Mouse (Mus musculus): ENCODE data around the gene Olfr282. TPM values are rescaled to one million over a fixed set of nuclear protein-coding genes. Genes with fewer than 3 reads are reported as not detected.

Olfr282 gene
- polyA plus RNA-seq, 1 experiment, result not detected

DNA sequence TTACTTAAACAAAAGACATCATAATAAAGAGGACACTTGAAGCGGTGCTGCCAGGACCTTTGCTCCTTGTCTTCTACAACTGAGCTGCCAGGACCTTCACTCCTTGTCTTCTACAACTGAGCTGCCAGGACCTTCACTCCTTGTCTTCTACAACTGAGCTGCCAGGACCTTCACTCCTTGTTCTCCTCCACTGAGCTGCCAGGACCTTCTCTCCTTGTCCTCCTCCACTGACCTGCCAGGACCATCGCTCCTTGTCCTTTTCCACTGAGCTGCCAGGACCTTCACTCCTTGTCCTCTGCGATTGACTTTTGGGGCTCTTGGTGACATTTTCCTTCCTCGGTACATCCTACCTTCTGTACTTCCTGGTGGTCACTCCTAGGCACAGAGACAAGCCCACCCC, 17.5 kb downstream of the Olfr282 start:
- Histone ChIP-seq H3K9me3 (ENCODE audit: control insufficient read depth, low read length) (no peaks in the 10 kb centered on the region), H3K27me3 (ENCODE audit: control insufficient read depth) (no peaks in the 10 kb centered on the region), H3K4me1 (ENCODE audit: control insufficient read depth) (no peaks in the 10 kb centered on the region), H3K36me3 (ENCODE audit: control insufficient read depth) (no peaks in the 10 kb centered on the region), H3K4me3 (replicated peaks) (no peak overlapping the region)
- TF ChIP-seq GATA1 (IDR thresholded peaks at IDR 0.05; ENCODE audit: low read length), result no peak
- TF ChIP-seq TAL1 (IDR thresholded peaks at IDR 0.05; ENCODE audit: low read length), result no peak

DNA sequence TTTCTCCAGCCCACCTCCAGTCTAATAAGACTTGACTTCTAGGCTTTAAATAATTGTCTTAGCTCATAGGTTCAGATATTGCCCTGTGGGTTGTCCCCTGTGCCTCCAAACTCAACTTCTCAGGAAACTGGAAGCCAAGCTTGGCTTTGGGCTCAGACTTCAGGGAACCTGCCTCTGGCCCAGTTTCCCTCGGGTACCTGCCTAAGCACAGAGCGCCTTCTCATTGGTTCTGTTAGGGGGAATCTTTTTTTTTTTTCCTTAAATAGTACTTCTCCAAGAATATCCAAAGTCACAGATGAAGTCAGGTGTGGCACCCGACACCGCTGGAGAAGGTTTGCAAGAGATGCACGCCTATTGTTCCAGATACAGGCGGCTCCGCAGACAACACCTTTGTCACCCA, 21.3 kb downstream of the Olfr282 start, which contains the start of gene Olfr281:
Olfr281 (plus strand) TSS at position 301 of the 400 bp plus-strand sequence.
- Histone ChIP-seq H3K9me3 (ENCODE audit: control insufficient read depth, low read length) (no peaks in the 10 kb centered on the region), H3K4me3 (replicated peaks) (no peak within 1 kb of the TSS), H3K4me1 (ENCODE audit: control insufficient read depth) (no peaks in the 10 kb centered on the region), H3K36me3 (ENCODE audit: control insufficient read depth) (no peaks in the 10 kb centered on the region), H3K27me3 (ENCODE audit: control insufficient read depth) (no peaks in the 10 kb centered on the region)
- TF ChIP-seq GATA1 (IDR thresholded peaks at IDR 0.05; ENCODE audit: low read length), result no peak
- no peak for TF ChIP-seq TAL1 (IDR thresholded peaks at IDR 0.05; ENCODE audit: low read length)

- Histone ChIP-seq H3K4me1 (ENCODE audit: control insufficient read depth) (no peaks in the 10 kb centered on the region), H3K36me3 (ENCODE audit: control insufficient read depth) (no peaks in the 10 kb centered on the region), H3K4me3 (replicated peaks) (no peak within 1 kb of the TSS), H3K9me3 (ENCODE audit: control insufficient read depth, low read length) (no peaks in the 10 kb centered on the region), H3K27me3 (ENCODE audit: control insufficient read depth) (no peaks in the 10 kb centered on the region)
- TF ChIP-seq GATA1 (IDR thresholded peaks at IDR 0.05; ENCODE audit: low read length) (no peak), TAL1 (IDR thresholded peaks at IDR 0.05; ENCODE audit: low read length) (no peak)
Observed at GRCm38 (mm10) chr15:98469596-98469995, 38.6 kb downstream of the Olfr282 start, which contains the start of gene OR5BS1P. OR5BS1P (plus strand) TSS chr15:98469896.

GRCm38 (mm10) chr15:98471539-98471938, 40.5 kb downstream of the Olfr282 start:
- Histone ChIP-seq H3K27me3 (ENCODE audit: control insufficient read depth) (no peaks in the 10 kb centered on the region), H3K36me3 (ENCODE audit: control insufficient read depth) (no peaks in the 10 kb centered on the region)

GRCm38 (mm10) chr15:98474958-98475357, 43.9 kb downstream of the Olfr282 start:
- Histone ChIP-seq H3K36me3 (ENCODE audit: control insufficient read depth) (no peaks in the 10 kb centered on the region), H3K9me3 (ENCODE audit: control insufficient read depth, low read length) (no peaks in the 10 kb centered on the region), H3K4me1 (ENCODE audit: control insufficient read depth) (no peaks in the 10 kb centered on the region), H3K4me3 (replicated peaks) (no peak overlapping the region), H3K27me3 (ENCODE audit: control insufficient read depth) (no peaks in the 10 kb centered on the region)
- TF ChIP-seq TAL1 (IDR thresholded peaks at IDR 0.05; ENCODE audit: low read length), result no peak
- no peak for TF ChIP-seq GATA1 (IDR thresholded peaks at IDR 0.05; ENCODE audit: low read length)

More at GRCm38 (mm10) chr15:98471539-98471938, 40.5 kb downstream of the Olfr282 start:
- TF ChIP-seq GATA1 (IDR thresholded peaks at IDR 0.05; ENCODE audit: low read length) (no peak), TAL1 (IDR thresholded peaks at IDR 0.05; ENCODE audit: low read length) (no peak)
- Histone ChIP-seq H3K4me3 (replicated peaks) (no peak overlapping the region), H3K9me3 (ENCODE audit: control insufficient read depth, low read length) (no peaks in the 10 kb centered on the region), H3K4me1 (ENCODE audit: control insufficient read depth) (no peaks in the 10 kb centered on the region)

- H3K9me3 ChIP-seq (ENCODE audit: control insufficient read depth, low read length), result no peaks in the 10 kb centered on the region
- no peak for TF ChIP-seq TAL1 (IDR thresholded peaks at IDR 0.05; ENCODE audit: low read length)
- TF ChIP-seq GATA1 (IDR thresholded peaks at IDR 0.05; ENCODE audit: low read length), result no peak
- no peak overlapping the region for H3K4me3 ChIP-seq (replicated peaks)
- H3K27me3 ChIP-seq (ENCODE audit: control insufficient read depth), result no peaks in the 10 kb centered on the region
- no peaks in the 10 kb centered on the region for H3K36me3 ChIP-seq (ENCODE audit: control insufficient read depth)
- no peaks in the 10 kb centered on the region for H3K4me1 ChIP-seq (ENCODE audit: control insufficient read depth)
Observed at GRCm38 (mm10) chr15:98475382-98475781, 44.4 kb downstream of the Olfr282 start.

- Histone ChIP-seq H3K27me3 (ENCODE audit: control insufficient read depth) (no peaks in the 10 kb centered on the region), H3K4me1 (ENCODE audit: control insufficient read depth) (no peaks in the 10 kb centered on the region), H3K4me3 (replicated peaks) (no peak overlapping the region), H3K9me3 (ENCODE audit: control insufficient read depth, low read length) (no peaks in the 10 kb centered on the region), H3K36me3 (ENCODE audit: control insufficient read depth) (no peaks in the 10 kb centered on the region)
- TF ChIP-seq GATA1 (IDR thresholded peaks at IDR 0.05; ENCODE audit: low read length), result no peak
Observed at GRCm38 (mm10) chr15:98476281-98476680, 45.3 kb downstream of the Olfr282 start.

GRCm38 (mm10) chr15:98479568-98480102, 48.6 kb downstream of the Olfr282 start:
- H3K27me3 ChIP-seq (ENCODE audit: control insufficient read depth), result no peaks in the 10 kb centered on the region
- H3K36me3 ChIP-seq (ENCODE audit: control insufficient read depth), result no peaks in the 10 kb centered on the region
- H3K4me3 ChIP-seq (replicated peaks), result no peak overlapping the region
- no peaks in the 10 kb centered on the region for H3K9me3 ChIP-seq (ENCODE audit: control insufficient read depth, low read length)
- TF ChIP-seq TAL1 (IDR thresholded peaks at IDR 0.05; ENCODE audit: low read length) (no peak), GATA1 (IDR thresholded peaks at IDR 0.05; ENCODE audit: low read length) (no peak)
- H3K4me1 ChIP-seq (ENCODE audit: control insufficient read depth), result no peaks in the 10 kb centered on the region

- no peak within 1 kb of the TSS for H3K4me3 ChIP-seq (replicated peaks)
Observed at GRCm38 (mm10) chr15:98482701-98483100, 51.7 kb downstream of the Olfr282 start, which contains the start of gene Lalba. Lalba (minus strand) TSS chr15:98482721.

More at GRCm38 (mm10) chr15:98482701-98483100, 51.7 kb downstream of the Olfr282 start, which contains the start of gene Lalba:
- Histone ChIP-seq H3K9me3 (ENCODE audit: control insufficient read depth, low read length) (no peaks in the 10 kb centered on the region), H3K27me3 (ENCODE audit: control insufficient read depth) (no peaks in the 10 kb centered on the region), H3K36me3 (ENCODE audit: control insufficient read depth) (no peaks in the 10 kb centered on the region), H3K4me1 (ENCODE audit: control insufficient read depth) (no peaks in the 10 kb centered on the region)
- TF ChIP-seq TAL1 (IDR thresholded peaks at IDR 0.05; ENCODE audit: low read length), result no peak
- no peak for TF ChIP-seq GATA1 (IDR thresholded peaks at IDR 0.05; ENCODE audit: low read length)

Measured in erythroblast, embryonic 14.5 days (primary cell).